Mouse (Mus musculus) mammary gland, adult 2 months (tissue): ENCODE results near the gene Batf2. TPM values are rescaled to one million over a fixed set of nuclear protein-coding genes. Genes with fewer than 3 reads are reported as not detected.

ENCODE experiments used
- polyA plus RNA-seq: library from polyadenylated mRNA; depleted of rRNA; stranded (reverse); fragments of >200 nt; gene quantifications from 2 replicates; pipeline ENCODE4 v1.2.3, GENCODE M21; 2012; ENCODE audit warnings: low replicate concordance; rRNA removed

Gene Batf2
- 7.9 and 11.2 TPM in 2 replicates for polyA plus RNA-seq

DNA sequence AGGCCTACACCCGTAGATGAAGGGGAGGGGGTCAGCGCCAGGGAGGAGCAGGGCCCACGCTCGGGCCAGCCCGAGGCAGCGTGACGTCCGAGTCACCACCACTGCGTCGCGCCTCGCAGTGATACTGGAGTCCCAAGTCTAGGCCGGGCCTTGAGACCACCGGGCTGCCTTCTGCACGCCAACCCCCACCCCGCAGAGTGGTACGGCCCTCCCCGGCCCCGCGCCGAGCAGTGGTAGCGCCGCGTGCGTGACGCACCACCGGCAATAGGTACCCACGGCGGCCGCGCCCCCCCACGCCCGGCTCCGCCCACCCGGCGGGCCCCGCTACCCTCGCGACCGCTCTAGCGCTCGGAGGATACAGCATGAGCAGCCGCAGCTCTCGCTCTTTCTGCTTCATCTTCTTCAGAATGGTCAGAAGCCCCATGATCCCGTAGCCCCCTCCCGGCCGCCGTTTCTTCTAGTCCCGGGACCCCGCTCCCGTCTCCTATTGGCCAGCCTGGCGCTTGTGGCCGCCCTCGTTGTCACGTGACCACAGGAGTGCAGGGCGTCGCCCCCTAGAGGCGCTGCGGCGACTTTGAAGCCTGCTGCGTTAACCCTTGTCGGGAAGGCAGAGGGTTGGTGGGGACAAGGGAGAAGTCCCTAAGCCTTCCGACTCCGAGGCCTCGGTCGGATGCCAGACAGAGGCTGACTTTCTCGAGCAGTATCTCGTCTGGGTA is at the start of gene Batf2:
Batf2 (plus strand) TSS at position 306 of the 716 bp plus-strand sequence.

DNA sequence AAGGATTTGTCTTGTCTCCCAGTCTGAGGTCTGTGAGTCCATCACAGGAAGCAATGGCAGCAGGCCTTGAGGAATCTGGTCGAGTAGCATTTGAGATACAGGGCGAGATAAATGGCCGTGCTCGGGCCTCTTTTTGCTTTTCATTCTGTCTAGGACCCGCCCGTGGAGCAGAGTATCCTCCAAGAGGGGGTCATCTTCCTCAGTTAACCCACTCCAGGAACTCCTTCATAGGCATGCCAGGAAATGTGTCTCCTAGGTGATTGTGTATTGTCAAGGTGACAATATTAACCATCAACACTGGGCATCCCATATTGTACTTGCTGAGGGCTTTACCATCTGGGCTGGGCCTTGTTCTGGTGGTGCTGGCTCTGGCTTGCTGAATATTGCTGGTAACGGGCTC is 46.7 kb upstream of the Batf2 start, which contains the start of gene AC131692.1:
AC131692.1 (plus strand) TSS at position 301 of the 400 bp plus-strand sequence.

DNA sequence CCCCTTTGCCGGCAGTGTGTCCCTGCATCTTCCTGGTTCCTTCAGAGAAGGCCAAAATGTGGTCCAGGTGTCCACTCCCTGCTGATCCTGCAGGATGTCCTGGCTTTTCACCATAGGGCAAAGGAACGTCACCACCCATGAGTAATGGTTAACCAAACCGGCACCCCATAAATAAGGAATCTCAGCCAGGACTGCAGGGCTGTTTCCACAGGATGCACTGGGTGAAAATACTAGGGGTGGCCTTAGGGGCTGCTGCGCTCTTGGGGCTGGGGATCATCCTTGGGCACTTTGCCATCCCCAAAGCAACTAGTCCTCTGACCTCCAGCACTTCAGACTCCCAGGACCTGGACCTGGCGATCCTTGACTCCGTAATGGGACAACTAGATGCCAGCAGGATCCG is 35.2 kb upstream of the Batf2 start, which contains the start of gene Naaladl1:
Naaladl1 (plus strand) TSS at position 197 of the 400 bp plus-strand sequence.

GRCm38 (mm10) chr19:6117986-6118676 is 22.7 kb upstream of the Batf2 start, which contains the start of gene Sac3d1:
Sac3d1 (minus strand) TSS chr19:6118650.

GRCm38 (mm10) chr19:6127760-6128341 is 12.9 kb upstream of the Batf2 start, which contains the start of gene Snx15:
Snx15 (minus strand) TSS chr19:6128304.

GRCm38 (mm10) chr19:6141394-6141749 is 589 bp downstream of the Batf2 start, which contains the start of gene Arl2:
Arl2 (minus strand) TSS chr19:6141548.

DNA sequence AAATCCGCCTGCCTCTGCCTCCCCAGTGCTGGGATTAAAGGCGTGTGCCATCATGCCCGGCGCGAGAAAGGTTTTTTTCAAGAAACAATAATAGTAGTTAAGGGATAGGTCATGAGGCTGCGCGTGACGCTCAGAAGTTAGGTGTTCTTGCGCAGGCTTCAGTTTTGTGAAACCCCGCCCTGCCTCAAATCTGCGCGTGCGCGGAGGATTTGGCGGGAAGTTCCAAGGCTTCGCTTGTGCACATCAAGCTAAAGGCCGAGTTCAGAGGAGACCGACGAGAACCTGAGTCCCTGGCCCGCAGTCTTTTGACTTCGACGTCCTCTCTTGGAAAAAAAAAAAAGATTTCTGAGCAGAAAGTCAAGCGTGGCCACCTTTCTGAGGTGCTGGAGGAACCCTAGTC is 43.3 kb downstream of the Batf2 start, which contains the start of gene Majin:
Majin (plus strand) TSS at position 258 of the 400 bp plus-strand sequence.

Other genes with a start within 250 kb of the Batf2 start
- 0.32 and 0.38 TPM in 2 replicates for gene Tigd3, start 246.8 kb upstream of the Batf2 start, polyA plus RNA-seq
- gene Dpf2, start 228.0 kb upstream of the Batf2 start, polyA plus RNA-seq: 74.6 and 123 TPM in 2 replicates
- 13.5 and 26.4 TPM in 2 replicates for gene Cdc42ep2, start 216.2 kb upstream of the Batf2 start, polyA plus RNA-seq
- gene Pola2, start 176.8 kb upstream of the Batf2 start, polyA plus RNA-seq: 40.1 and 53.8 TPM in 2 replicates
- gene Slc22a20, start 154.8 kb upstream of the Batf2 start, polyA plus RNA-seq: not detected in 2 replicates
- gene Capn1, start 125.1 kb upstream of the Batf2 start, polyA plus RNA-seq: 64.2 and 65.9 TPM in 2 replicates
- 54.9 and 85.1 TPM in 2 replicates for gene Syvn1, start 94.4 kb upstream of the Batf2 start, polyA plus RNA-seq
- 14.1 and 24.4 TPM in 2 replicates for gene Mrpl49, start 83.2 kb upstream of the Batf2 start, polyA plus RNA-seq
- gene Fau, start 83.1 kb upstream of the Batf2 start, polyA plus RNA-seq: 1,145 and 2,495 TPM in 2 replicates
- gene Znhit2, start 79.8 kb upstream of the Batf2 start, polyA plus RNA-seq: 40.9 and 104 TPM in 2 replicates
- gene Tm7sf2, start 72.6 kb upstream of the Batf2 start, polyA plus RNA-seq: 37.7 and 55.5 TPM in 2 replicates
- 71.5 and 79.3 TPM in 2 replicates for gene Vps51, start 63.8 kb upstream of the Batf2 start, polyA plus RNA-seq
- gene Tmem262, start 61.0 kb upstream of the Batf2 start, polyA plus RNA-seq: 0.68 TPM in 1 of 2 replicates, not detected in the other
- gene Gm28374, start 58.7 kb upstream of the Batf2 start, polyA plus RNA-seq: 0.51 TPM in 1 of 2 replicates, not detected in the other
- 101 and 107 TPM in 2 replicates for gene Zfpl1, start 56.0 kb upstream of the Batf2 start, polyA plus RNA-seq
- gene Cdca5, start 56.0 kb upstream of the Batf2 start, polyA plus RNA-seq: 0.92 and 0.93 TPM in 2 replicates
- not detected in 2 replicates for gene AC131692.1, start 46.6 kb upstream of the Batf2 start, polyA plus RNA-seq
- gene Naaladl1, start 35.2 kb upstream of the Batf2 start, polyA plus RNA-seq: 0.19 and 0.37 TPM in 2 replicates
- 22.6 and 60.4 TPM in 2 replicates for gene Sac3d1, start 22.3 kb upstream of the Batf2 start, polyA plus RNA-seq
- 37.7 and 57.2 TPM in 2 replicates for gene Snx15, start 12.7 kb upstream of the Batf2 start, polyA plus RNA-seq
- 175 and 200 TPM in 2 replicates for gene Arl2, start 565 bp downstream of the Batf2 start, polyA plus RNA-seq
- gene Majin, start 43.4 kb downstream of the Batf2 start, polyA plus RNA-seq: 0.11 TPM in 1 of 2 replicates, not detected in the other
- gene Gpha2, start 85.4 kb downstream of the Batf2 start, polyA plus RNA-seq: 0.78 and 1.8 TPM in 2 replicates
- gene Ppp2r5b, start 94.9 kb downstream of the Batf2 start, polyA plus RNA-seq: 76.3 and 129 TPM in 2 replicates
- 50.4 and 85.0 TPM in 2 replicates for gene Atg2a, start 100.7 kb downstream of the Batf2 start, polyA plus RNA-seq
- 203 and 545 TPM in 2 replicates for gene Ehd1, start 135.7 kb downstream of the Batf2 start, polyA plus RNA-seq
- 10.9 and 19.0 TPM in 2 replicates for gene Cdc42bpg, start 165.5 kb downstream of the Batf2 start, polyA plus RNA-seq
- 43.7 and 71.6 TPM in 2 replicates for gene Men1, start 194.0 kb downstream of the Batf2 start, polyA plus RNA-seq
- 179 and 444 TPM in 2 replicates for gene Map4k2, start 200.2 kb downstream of the Batf2 start, polyA plus RNA-seq
- 102 and 381 TPM in 2 replicates for gene Sf1, start 222.7 kb downstream of the Batf2 start, polyA plus RNA-seq
- 4.9 and 1,127 TPM in 2 replicates for gene Pygm, start 243.4 kb downstream of the Batf2 start, polyA plus RNA-seq